Mouse (Mus musculus) ES-E14 (cell line): Measurements from ENCODE around the gene Slc25a34. TPM values are rescaled to one million over a fixed set of nuclear protein-coding genes. Genes with fewer than 3 reads are reported as not detected.

Source experiments
- DNase-seq: peaks from one replicate; pipeline ENCODE4 v3.0.0-alpha.2; 2013; ENCODE audit warnings: low read depth, low spot score
- H3K27ac ChIP-seq: 2 replicates; pipeline ENCODE4 v1.5.1; 2012; ENCODE audit warnings: low read depth, mild to moderate bottlenecking, low read length, moderate library complexity, mixed read lengths; ENCODE audit not compliant: poor library complexity, insufficient read depth, severe bottlenecking
- H3K36me3 ChIP-seq: 2 replicates; pipeline ENCODE4 v1.6.1; 2012; ENCODE audit warnings: mild to moderate bottlenecking, low read length, moderate library complexity, mixed read lengths; ENCODE audit not compliant: control insufficient read depth, poor library complexity, insufficient read depth, severe bottlenecking
- H3K4me1 ChIP-seq, 2 experiments: fragments of 150-350 bp in 1 of 2; sonication (generic) in 1 of 2; 2 replicates each; pipeline ENCODE4 v1.6.1; 2012; ENCODE audit warnings: low read length in 2 of 2, mild to moderate bottlenecking in 1 of 2, mixed read lengths in 1 of 2; ENCODE audit not compliant: control insufficient read depth in 2 of 2, insufficient read depth in 2 of 2, poor library complexity in 1 of 2
- H3K4me3 ChIP-seq, 2 experiments: fragments of 150-350 bp in 1 of 2; sonication (generic) in 1 of 2; 2 replicates each; pipeline ENCODE4 v1.5.1; 2012; ENCODE audit warnings: low read length in 2 of 2, low read depth in 1 of 2, mild to moderate bottlenecking in 1 of 2, mixed read lengths in 1 of 2; ENCODE audit not compliant: insufficient read depth in 1 of 2, poor library complexity in 1 of 2, severe bottlenecking in 1 of 2
- H3K9ac ChIP-seq: 2 replicates; pipeline ENCODE4 v1.6.1; 2012; ENCODE audit warnings: low read depth, mild to moderate bottlenecking, low read length, mixed read lengths; ENCODE audit not compliant: poor library complexity, insufficient read depth, severe bottlenecking
- H3K9me3 ChIP-seq: fragments of 150-350 bp; sonication (generic); 2 replicates; pipeline ENCODE4 v1.6.1; 2012; ENCODE audit warnings: low read depth, mild to moderate bottlenecking, low read length; ENCODE audit not compliant: control insufficient read depth, insufficient read depth
- CHD2 ChIP-seq: IDR thresholded peaks from 2 replicates; pipeline ENCODE4 v1.6.1; 2014; ENCODE audit warnings: mild to moderate bottlenecking, low read depth, low read length, inconsistent platforms
- HCFC1 ChIP-seq: IDR thresholded peaks from 2 replicates; pipeline ENCODE4 v1.6.1; 2012; ENCODE audit warnings: low read length, inconsistent platforms, borderline replicate concordance; ENCODE audit not compliant: insufficient read depth
- MAFK ChIP-seq: IDR thresholded peaks from 2 replicates; pipeline ENCODE4 v1.6.1; 2014; ENCODE audit warnings: mild to moderate bottlenecking, low read depth, low read length, inconsistent platforms; ENCODE audit not compliant: insufficient read depth
- ZC3H11A ChIP-seq: IDR thresholded peaks from 2 replicates; pipeline ENCODE4 v1.6.1; 2012; ENCODE audit warnings: low read depth, mild to moderate bottlenecking, inconsistent platforms, low read length, borderline replicate concordance
- ZNF384 ChIP-seq: IDR thresholded peaks from 2 replicates; pipeline ENCODE4 v1.6.1; 2012; ENCODE audit warnings: low read depth, low read length, inconsistent platforms
- in situ Hi-C, 2 experiments: fragments of 600-800 bp; cut with MboI; formaldehyde crosslinking; loops; one replicate each; pipeline ENCODE4 v1.15.1; 2025; ENCODE audit warnings: low sequenced_read_pairs in 2 of 2, inconsistent platforms in 1 of 2; ENCODE audit not compliant: unreplicated experiment in 2 of 2
- total RNA-seq: library from RNA; depleted of rRNA; stranded (reverse); fragments of 300-350 nt; gene quantifications from 2 replicates; pipeline ENCODE4 v1.2.3, GENCODE M21; 2012; rRNA removed

Gene Slc25a34
- total RNA-seq, result 0.76 and 0.79 TPM in 2 replicates

- no peak for DNase-seq
- in situ Hi-C loops, result no loop called here
- H3K9me3 ChIP-seq, result no peaks in the 10 kb centered on the region
- no peaks in the 10 kb centered on the region for H3K36me3 ChIP-seq
- no peak within 1 kb of the TSS for H3K9ac ChIP-seq
- no peak within 1 kb of the TSS for H3K27ac ChIP-seq
- TF ChIP-seq CHD2, result no peak
- no peak for TF ChIP-seq ZNF384
- TF ChIP-seq ZC3H11A, result no peak
- no peak for TF ChIP-seq MAFK
- TF ChIP-seq HCFC1, result no peak
- H3K4me3 ChIP-seq, result no peak within 1 kb of the TSS
- H3K4me1 ChIP-seq, result peaks cover 0 to 15% of the 10 kb centered on the region in 2 experiments; a peak in 3 of 4 replicates
Observed at GRCm38 (mm10) chr4:141623666-141624065, at the start of gene Slc25a34. Gene Slc25a34 (minus strand): TSS chr4:141623821.

- peak; percentile 51 for DNase-seq
- Histone ChIP-seq H3K36me3 (no peaks in the 10 kb centered on the region), H3K9me3 (no peaks in the 10 kb centered on the region), H3K4me1 (peaks cover 13 to 28% of the 10 kb centered on the region in 2 experiments), H3K27ac (peak overlapping the region; percentile 55; the same call in 1 of the 2 replicates), H3K9ac (peak overlapping the region; percentile 54; the same call in 1 of the 2 replicates), H3K4me3 (peak overlapping the region; percentile 34 to 48; a peak in 3 of 4 replicates)
- in situ Hi-C loops, result no loop called here
- TF ChIP-seq CHD2 (no peak), HCFC1 (no peak; the same call in 1 of the 2 replicates), MAFK (peak; percentile 57; the same call in 1 of the 2 replicates)
Observed at GRCm38 (mm10) chr4:141672325-141672724, 48.7 kb upstream of the Slc25a34 start.

GRCm38 (mm10) chr4:141671389-141671788 is 47.8 kb upstream of the Slc25a34 start:
- in situ Hi-C loops, result no loop called here
- H3K9ac ChIP-seq, result no peak overlapping the region
- no peaks in the 10 kb centered on the region for H3K9me3 ChIP-seq
- H3K4me1 ChIP-seq, result peaks cover 11 to 26% of the 10 kb centered on the region in 2 experiments
- H3K36me3 ChIP-seq, result no peaks in the 10 kb centered on the region
- no peak overlapping the region for H3K27ac ChIP-seq
- no peak overlapping the region for H3K4me3 ChIP-seq
- TF ChIP-seq ZNF384, result no peak
- TF ChIP-seq ZC3H11A, result no peak
- TF ChIP-seq MAFK, result no peak
- TF ChIP-seq CHD2, result no peak
- TF ChIP-seq HCFC1, result no peak
- DNase-seq, result no peak

- TF ChIP-seq HCFC1 (no peak), CHD2 (no peak), ZNF384 (no peak), ZC3H11A (no peak), MAFK (no peak)
- Histone ChIP-seq H3K4me1 (peaks cover 6 to 17% of the 10 kb centered on the region in 2 experiments), H3K27ac (no peak overlapping the region), H3K9ac (no peak overlapping the region), H3K4me3 (no peak overlapping the region), H3K36me3 (no peaks in the 10 kb centered on the region), H3K9me3 (no peaks in the 10 kb centered on the region)
- in situ Hi-C loops, result no loop called here
- no peak for DNase-seq
Observed at GRCm38 (mm10) chr4:141669898-141670712, 46.5 kb upstream of the Slc25a34 start.

GRCm38 (mm10) chr4:141664799-141665198 is 41.2 kb upstream of the Slc25a34 start, which contains the start of gene Plekhm2:
Gene Plekhm2 (minus strand): TSS chr4:141664899.
- H3K9ac ChIP-seq, result peak within 1 kb of the TSS; percentile 84
- H3K4me3 ChIP-seq, result peak within 1 kb of the TSS; percentile 85 to 93
- H3K9me3 ChIP-seq, result no peaks in the 10 kb centered on the region
- no peaks in the 10 kb centered on the region for H3K36me3 ChIP-seq
- TF ChIP-seq CHD2, result no peak
- no peak for TF ChIP-seq MAFK
- TF ChIP-seq HCFC1, result no peak
- H3K4me1 ChIP-seq, result peaks cover 3 to 16% of the 10 kb centered on the region in 2 experiments; a peak in 3 of 4 replicates
- no peak within 1 kb of the TSS for H3K27ac ChIP-seq
- in situ Hi-C loops, result no loop called here
- DNase-seq, result no peak
